Mouse (Mus musculus): ENCODE measurements at regions not wholly inside any gene's neighbourhood (a gene's known extent, or its start where the extent isn't known, plus 50 kb on each side); places are given as distances from the start of the nearest gene placed in this dataset.
"Not testable (repeated sequence)": the region's sequence is repeated elsewhere in the genome, so short reads cannot be mapped to it uniquely, and the experiment has no call there.

- peak; percentile 82 for TF ChIP-seq CTCF (IDR thresholded peaks at IDR 0.05)
- ATAC-seq = peak; percentile 78
- no peak for DNase-seq (ENCODE audit: low read depth, low spot score)
- H3K27me3 ChIP-seq = peaks cover 21% of the 10 kb centered on the region
- CTCF ChIA-PET = interaction anchor here (0.8 to 2.2 kb wide), 3 partner anchors 12 to 344 kb away, joined by 3 to 5 read pairs (median 4); no protein-coding TSS in a partner anchor
- POLR2A ChIA-PET = no interaction called here
- in situ Hi-C loops (cut with MboI; ENCODE audit: low pct_unique_long_range_greater_than_20kb) = loop anchor here (10.0 kb wide), 1 partner anchor 299 kb away; the partner anchor contains the start of gene Nkx6-1
Observed at GRCm38 (mm10) chr5:101365364-101365763, 299.4 kb downstream of the Nkx6-1 start.

DNA sequence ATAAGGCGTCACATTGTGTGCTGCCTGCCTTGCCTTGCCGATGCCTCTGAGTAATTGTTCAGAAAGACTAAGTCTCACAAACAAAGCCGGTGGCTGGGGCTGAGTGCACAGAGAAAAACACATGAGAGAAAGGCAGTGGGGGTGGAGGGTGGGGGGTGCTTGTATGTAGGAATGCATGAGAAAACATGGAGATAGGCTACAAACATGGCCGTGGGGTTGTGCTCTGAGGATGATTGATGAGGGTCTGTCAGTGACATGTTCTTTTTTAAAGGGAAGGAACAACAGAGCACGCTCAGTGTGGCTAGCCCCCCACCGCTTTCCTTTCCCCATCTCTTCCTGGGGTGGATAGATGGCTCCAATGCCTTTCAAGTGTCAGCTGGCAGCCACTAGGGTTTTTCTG is 304.8 kb downstream of the Nkx6-1 start:
- no peak for ATAC-seq
- no peak for DNase-seq (ENCODE audit: low read depth, low spot score)
- TF ChIP-seq CTCF (IDR thresholded peaks at IDR 0.05) = no peak
- POLR2A ChIA-PET = no interaction called here
- CTCF ChIA-PET = no interaction called here
- peaks cover 13% of the 10 kb centered on the region for H3K27me3 ChIP-seq
- in situ Hi-C loops (cut with MboI; ENCODE audit: low pct_unique_long_range_greater_than_20kb) = loop anchor here (10.0 kb wide), 1 partner anchor 305 kb away; the partner anchor contains the start of gene Nkx6-1

GRCm38 (mm10) chr5:101345406-101345805 is 319.4 kb downstream of the Nkx6-1 start:
- ATAC-seq (no peak), DNase-seq (ENCODE audit: low read depth, low spot score) (no peak)
- CTCF ChIA-PET = no interaction called here
- POLR2A ChIA-PET = no interaction called here
- peaks cover 29% of the 10 kb centered on the region for H3K27me3 ChIP-seq
- in situ Hi-C loops (cut with MboI; ENCODE audit: low pct_unique_long_range_greater_than_20kb) = no loop called here
- no peak for TF ChIP-seq CTCF (IDR thresholded peaks at IDR 0.05)

GRCm38 (mm10) chr5:101336361-101336760 is 328.4 kb downstream of the Nkx6-1 start:
- POLR2A ChIA-PET; H3K27me3 ChIP-seq; in situ Hi-C loops (cut with MboI; ENCODE audit: low pct_unique_long_range_greater_than_20kb); DNase-seq (ENCODE audit: low read depth, low spot score); ATAC-seq; CTCF ChIA-PET: not testable (repeated sequence)

DNA sequence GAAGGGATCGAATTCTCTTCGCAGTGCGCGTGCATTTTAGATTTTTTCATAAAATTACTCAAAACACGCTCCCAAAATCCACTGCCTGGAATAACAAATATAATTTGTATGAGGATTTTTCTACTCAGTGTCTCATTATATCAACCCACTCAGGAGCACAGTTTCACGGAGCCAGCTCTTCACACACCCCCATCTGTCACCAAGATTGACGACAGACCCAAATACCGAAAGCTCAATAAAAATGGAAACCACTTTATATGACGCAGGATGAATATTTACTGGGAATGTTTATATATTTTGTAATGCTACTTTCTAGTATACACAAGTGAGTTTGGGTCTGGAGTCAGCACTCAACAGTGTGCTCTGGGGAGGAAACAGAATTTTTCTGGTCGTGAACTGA is 333.0 kb downstream of the Nkx6-1 start:
- no peaks in the 10 kb centered on the region for H3K27me3 ChIP-seq
- in situ Hi-C loops (cut with MboI; ENCODE audit: low pct_unique_long_range_greater_than_20kb) = no loop called here
- ATAC-seq (no peak), DNase-seq (ENCODE audit: low read depth, low spot score) (no peak)
- ChIA-PET CTCF (no interaction called here), POLR2A (interaction anchor here (0.6 kb wide), 1 partner anchor 262 kb away, joined by 3 read pairs; no protein-coding TSS in a partner anchor)
- TF ChIP-seq CTCF (IDR thresholded peaks at IDR 0.05) = no peak

DNA sequence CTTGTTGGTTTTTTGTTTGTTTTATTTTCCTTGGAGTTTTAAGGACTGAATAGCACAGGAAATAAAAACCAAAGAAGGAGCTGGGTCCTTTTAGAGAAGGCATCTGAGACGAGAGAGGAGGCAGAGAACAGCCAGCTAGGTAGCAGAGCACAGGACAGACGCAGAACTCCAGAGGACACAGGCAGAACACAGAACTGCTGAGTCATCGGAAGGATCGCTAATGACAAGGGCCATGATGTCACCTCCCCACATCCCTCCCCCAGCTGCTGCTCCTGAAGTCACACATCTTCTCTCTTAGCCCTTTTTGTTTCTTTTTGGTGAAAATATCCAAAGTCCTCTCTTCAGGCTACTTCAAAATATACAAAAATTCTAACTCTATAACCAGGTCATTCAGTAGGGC is 338.7 kb downstream of the Nkx6-1 start:
- no peak for TF ChIP-seq CTCF (IDR thresholded peaks at IDR 0.05)
- in situ Hi-C loops (cut with MboI; ENCODE audit: low pct_unique_long_range_greater_than_20kb) = no loop called here
- ChIA-PET CTCF (no interaction called here), POLR2A (no interaction called here)
- ATAC-seq (no peak), DNase-seq (ENCODE audit: low read depth, low spot score) (no peak)
- peaks cover 33% of the 10 kb centered on the region for H3K27me3 ChIP-seq

DNA sequence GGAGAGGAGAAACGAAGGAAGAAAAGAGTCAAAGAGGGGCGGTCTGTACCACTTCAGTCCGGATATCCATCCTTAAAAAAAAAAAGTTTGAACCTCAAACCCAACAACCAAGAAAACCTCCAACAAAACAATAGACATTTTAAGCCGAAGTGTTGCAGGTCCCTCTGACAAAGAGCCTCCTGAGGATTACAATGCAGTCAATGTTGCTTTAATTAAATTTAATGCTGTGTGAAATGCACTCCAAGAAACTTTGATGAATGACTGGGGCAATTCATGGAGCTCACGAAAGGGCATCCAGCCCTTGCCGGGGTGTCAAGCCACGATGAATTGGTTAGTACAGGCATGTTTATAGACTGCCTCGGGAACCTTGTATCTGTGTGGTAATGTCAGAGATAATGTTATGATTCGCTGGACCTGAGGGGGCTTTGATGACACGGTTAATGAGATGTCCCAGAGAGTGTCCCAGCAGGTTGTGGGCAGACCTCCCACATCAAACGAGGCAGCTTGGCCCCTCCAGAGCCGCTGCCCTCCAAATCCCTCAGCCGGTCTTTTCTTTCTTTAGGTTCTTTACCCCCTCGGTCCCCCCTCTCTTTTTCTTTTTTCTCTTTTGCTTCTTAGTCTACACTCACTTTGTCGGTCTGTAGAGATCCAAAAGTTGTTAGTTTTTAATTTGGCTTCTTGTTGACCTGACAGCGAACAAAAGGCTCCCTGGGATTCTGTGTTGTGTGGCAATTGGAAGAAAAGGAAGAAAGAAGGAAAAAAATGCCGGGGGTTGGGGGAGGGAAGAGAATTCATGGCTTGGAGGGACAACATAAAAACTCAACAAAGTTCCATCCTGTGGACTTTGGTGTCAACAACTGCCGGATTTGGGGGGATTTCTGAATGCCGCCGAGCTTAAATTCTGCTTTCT is 341.5 kb downstream of the Nkx6-1 start:
- in situ Hi-C loops (cut with MboI; ENCODE audit: low pct_unique_long_range_greater_than_20kb) = no loop called here
- H3K27me3 ChIP-seq = peaks cover 37% of the 10 kb centered on the region
- POLR2A ChIA-PET = no interaction called here
- no peak for ATAC-seq
- no peak for DNase-seq (ENCODE audit: low read depth, low spot score)
- TF ChIP-seq CTCF (IDR thresholded peaks at IDR 0.05) = no peak
- CTCF ChIA-PET = interaction anchor here (1.3 kb wide), 1 partner anchor 15 kb away, joined by 5 read pairs; no protein-coding TSS in a partner anchor

- no peak for TF ChIP-seq CTCF (IDR thresholded peaks at IDR 0.05)
- ATAC-seq (no peak), DNase-seq (ENCODE audit: low read depth, low spot score) (no peak)
- ChIA-PET CTCF (no interaction called here), POLR2A (no interaction called here)
- in situ Hi-C loops (cut with MboI; ENCODE audit: low pct_unique_long_range_greater_than_20kb) = no loop called here
- peaks cover 12% of the 10 kb centered on the region for H3K27me3 ChIP-seq
Observed at GRCm38 (mm10) chr5:101299986-101300385, 364.8 kb downstream of the Nkx6-1 start.

- TF ChIP-seq CTCF (IDR thresholded peaks at IDR 0.05) = no peak
- CTCF ChIA-PET = no interaction called here
- in situ Hi-C loops (cut with MboI; ENCODE audit: low pct_unique_long_range_greater_than_20kb) = no loop called here
- POLR2A ChIA-PET = no interaction called here
- DNase-seq (ENCODE audit: low read depth, low spot score) = no peak
- no peak for ATAC-seq
- peaks cover 12% of the 10 kb centered on the region for H3K27me3 ChIP-seq
Observed at GRCm38 (mm10) chr5:101298411-101298810, 366.4 kb downstream of the Nkx6-1 start.

- CTCF ChIA-PET = no interaction called here
- POLR2A ChIA-PET = no interaction called here
- no peak for ATAC-seq
- TF ChIP-seq CTCF (IDR thresholded peaks at IDR 0.05) = no peak
- H3K27me3 ChIP-seq = peaks cover 10% of the 10 kb centered on the region
- no peak for DNase-seq (ENCODE audit: low read depth, low spot score)
- in situ Hi-C loops (cut with MboI; ENCODE audit: low pct_unique_long_range_greater_than_20kb) = no loop called here
Observed at GRCm38 (mm10) chr5:101297511-101298102, 367.2 kb downstream of the Nkx6-1 start.

- POLR2A ChIA-PET = interaction anchor here (0.6 kb wide), 1 partner anchor 798 kb away, joined by 3 read pairs; no protein-coding TSS in a partner anchor
- TF ChIP-seq CTCF (IDR thresholded peaks at IDR 0.05) = no peak
- in situ Hi-C loops (cut with MboI; ENCODE audit: low pct_unique_long_range_greater_than_20kb) = no loop called here
- ATAC-seq (no peak), DNase-seq (ENCODE audit: low read depth, low spot score) (no peak)
- CTCF ChIA-PET = no interaction called here
- no peaks in the 10 kb centered on the region for H3K27me3 ChIP-seq
Observed at GRCm38 (mm10) chr5:101295941-101296340, 368.9 kb downstream of the Nkx6-1 start.
